Mouse (Mus musculus): ENCODE measurements around the gene Nme3. TPM values are rescaled to one million over a fixed set of nuclear protein-coding genes. Genes with fewer than 3 reads are reported as not detected.

Nme3 gene
- polyA plus RNA-seq, 1 experiment from 2014 or later, result 43.9 TPM

GRCm38 (mm10) chr17:24855838-24856464 lies 40.3 kb upstream of the Nme3 start:
- no peak overlapping the region for H3K27ac ChIP-seq (replicated peaks in 1 of 2; ENCODE audit: control insufficient read depth in 1 of 2, insufficient read depth in 1 of 2, low read depth in 2 of 2, low read length in 2 of 2)
- H3K36me3 ChIP-seq (ENCODE audit: control insufficient read depth, insufficient read depth, low read length), result peaks cover 48% of the 10 kb centered on the region
- H3K4me1 ChIP-seq (ENCODE audit: control insufficient read depth in 2 of 2, insufficient read depth in 2 of 2, low read length in 2 of 2), result peaks cover 0 to 6% of the 10 kb centered on the region in 2 experiments; a peak in 2 of 4 replicates
- no peak overlapping the region for H3K9ac ChIP-seq (ENCODE audit: low read length)
- WGBS, result 63% methylated on average over 3 of the region's 3 CpGs
- ATAC-seq (ENCODE audit: insufficient number of reproducible peaks, insufficient read depth, low FRiP score, low read depth), result no peak
- H3K4me3 ChIP-seq (ENCODE audit: control insufficient read depth in 1 of 2, insufficient read depth in 1 of 2, low read depth in 1 of 2, low read length in 2 of 2), result no peak overlapping the region
- no peaks in the 10 kb centered on the region for H3K9me3 ChIP-seq (ENCODE audit: control insufficient read depth, low read length)
- H3K27me3 ChIP-seq (ENCODE audit: control insufficient read depth, insufficient read depth, low read length), result no peaks in the 10 kb centered on the region
- H3K4me2 ChIP-seq (ENCODE audit: low read length), result no peak overlapping the region

GRCm38 (mm10) chr17:24856589-24856988 lies 39.7 kb upstream of the Nme3 start:
- ATAC-seq (ENCODE audit: insufficient number of reproducible peaks, insufficient read depth, low FRiP score, low read depth), result no peak
- no peak overlapping the region for H3K27ac ChIP-seq (replicated peaks in 1 of 2; ENCODE audit: control insufficient read depth in 1 of 2, insufficient read depth in 1 of 2, low read depth in 2 of 2, low read length in 2 of 2)
- no peak overlapping the region for H3K9ac ChIP-seq (ENCODE audit: low read length)
- WGBS, result 87% methylated on average over 13 of the region's 13 CpGs
- no peaks in the 10 kb centered on the region for H3K27me3 ChIP-seq (ENCODE audit: control insufficient read depth, insufficient read depth, low read length)
- no peak overlapping the region for H3K4me3 ChIP-seq (ENCODE audit: control insufficient read depth in 1 of 2, insufficient read depth in 1 of 2, low read depth in 1 of 2, low read length in 2 of 2)
- H3K4me1 ChIP-seq (ENCODE audit: control insufficient read depth in 2 of 2, insufficient read depth in 2 of 2, low read length in 2 of 2), result no peaks in the 10 kb centered on the region
- H3K4me2 ChIP-seq (ENCODE audit: low read length), result no peak overlapping the region
- H3K9me3 ChIP-seq (ENCODE audit: control insufficient read depth, low read length), result no peaks in the 10 kb centered on the region
- H3K36me3 ChIP-seq (ENCODE audit: control insufficient read depth, insufficient read depth, low read length), result peaks cover 54% of the 10 kb centered on the region

GRCm38 (mm10) chr17:24857831-24858470 lies 38.3 kb upstream of the Nme3 start:
- Histone ChIP-seq H3K4me1 (ENCODE audit: control insufficient read depth in 2 of 2, insufficient read depth in 2 of 2, low read length in 2 of 2) (no peaks in the 10 kb centered on the region), H3K4me2 (ENCODE audit: low read length) (no peak overlapping the region), H3K36me3 (ENCODE audit: control insufficient read depth, insufficient read depth, low read length) (peaks cover 64% of the 10 kb centered on the region), H3K27me3 (ENCODE audit: control insufficient read depth, insufficient read depth, low read length) (no peaks in the 10 kb centered on the region), H3K9ac (ENCODE audit: low read length) (no peak overlapping the region), H3K27ac (replicated peaks in 1 of 2; ENCODE audit: control insufficient read depth in 1 of 2, insufficient read depth in 1 of 2, low read depth in 2 of 2, low read length in 2 of 2) (no peak overlapping the region), H3K4me3 (ENCODE audit: control insufficient read depth in 1 of 2, insufficient read depth in 1 of 2, low read depth in 1 of 2, low read length in 2 of 2) (no peak overlapping the region), H3K9me3 (ENCODE audit: control insufficient read depth, low read length) (no peaks in the 10 kb centered on the region)
- 82% methylated on average over 8 of the region's 8 CpGs for WGBS
- no peak for ATAC-seq (ENCODE audit: insufficient number of reproducible peaks, insufficient read depth, low FRiP score, low read depth)

GRCm38 (mm10) chr17:24858967-24859366 lies 37.3 kb upstream of the Nme3 start:
- no peak for ATAC-seq (ENCODE audit: insufficient number of reproducible peaks, insufficient read depth, low FRiP score, low read depth)
- Histone ChIP-seq H3K9ac (ENCODE audit: low read length) (no peak overlapping the region), H3K4me2 (ENCODE audit: low read length) (no peak overlapping the region), H3K27ac (replicated peaks in 1 of 2; ENCODE audit: control insufficient read depth in 1 of 2, insufficient read depth in 1 of 2, low read depth in 2 of 2, low read length in 2 of 2) (no peak overlapping the region), H3K36me3 (ENCODE audit: control insufficient read depth, insufficient read depth, low read length) (peaks cover 62% of the 10 kb centered on the region), H3K4me3 (ENCODE audit: control insufficient read depth in 1 of 2, insufficient read depth in 1 of 2, low read depth in 1 of 2, low read length in 2 of 2) (no peak overlapping the region), H3K9me3 (ENCODE audit: control insufficient read depth, low read length) (no peaks in the 10 kb centered on the region), H3K27me3 (ENCODE audit: control insufficient read depth, insufficient read depth, low read length) (no peaks in the 10 kb centered on the region), H3K4me1 (ENCODE audit: control insufficient read depth in 2 of 2, insufficient read depth in 2 of 2, low read length in 2 of 2) (no peaks in the 10 kb centered on the region)
- 82% methylated on average over 6 of the region's 6 CpGs for WGBS

GRCm38 (mm10) chr17:24860076-24860475 lies 36.2 kb upstream of the Nme3 start:
- H3K9ac ChIP-seq (ENCODE audit: low read length), result no peak overlapping the region
- ATAC-seq (ENCODE audit: insufficient number of reproducible peaks, insufficient read depth, low FRiP score, low read depth), result no peak

GRCm38 (mm10) chr17:24861785-24862184 lies 34.5 kb upstream of the Nme3 start:
- Histone ChIP-seq H3K4me1 (ENCODE audit: control insufficient read depth in 2 of 2, insufficient read depth in 2 of 2, low read length in 2 of 2) (no peaks in the 10 kb centered on the region), H3K9me3 (ENCODE audit: control insufficient read depth, low read length) (no peaks in the 10 kb centered on the region), H3K4me2 (ENCODE audit: low read length) (no peak overlapping the region), H3K4me3 (ENCODE audit: control insufficient read depth in 1 of 2, insufficient read depth in 1 of 2, low read depth in 1 of 2, low read length in 2 of 2) (no peak overlapping the region), H3K36me3 (ENCODE audit: control insufficient read depth, insufficient read depth, low read length) (peaks cover 54% of the 10 kb centered on the region), H3K9ac (ENCODE audit: low read length) (no peak overlapping the region), H3K27me3 (ENCODE audit: control insufficient read depth, insufficient read depth, low read length) (no peaks in the 10 kb centered on the region), H3K27ac (replicated peaks in 1 of 2; ENCODE audit: control insufficient read depth in 1 of 2, insufficient read depth in 1 of 2, low read depth in 2 of 2, low read length in 2 of 2) (no peak overlapping the region)
- ATAC-seq (ENCODE audit: insufficient number of reproducible peaks, insufficient read depth, low FRiP score, low read depth), result no peak
- 89% methylated on average over 3 of the region's 3 CpGs for WGBS

More at GRCm38 (mm10) chr17:24860076-24860475, 36.2 kb upstream of the Nme3 start:
- H3K4me1 ChIP-seq (ENCODE audit: control insufficient read depth in 2 of 2, insufficient read depth in 2 of 2, low read length in 2 of 2), result no peaks in the 10 kb centered on the region
- WGBS, result 87% methylated on average over 8 of the region's 8 CpGs
- no peaks in the 10 kb centered on the region for H3K9me3 ChIP-seq (ENCODE audit: control insufficient read depth, low read length)
- no peak overlapping the region for H3K27ac ChIP-seq (replicated peaks in 1 of 2; ENCODE audit: control insufficient read depth in 1 of 2, insufficient read depth in 1 of 2, low read depth in 2 of 2, low read length in 2 of 2)
- peaks cover 60% of the 10 kb centered on the region for H3K36me3 ChIP-seq (ENCODE audit: control insufficient read depth, insufficient read depth, low read length)
- H3K27me3 ChIP-seq (ENCODE audit: control insufficient read depth, insufficient read depth, low read length), result no peaks in the 10 kb centered on the region
- no peak overlapping the region for H3K4me3 ChIP-seq (ENCODE audit: control insufficient read depth in 1 of 2, insufficient read depth in 1 of 2, low read depth in 1 of 2, low read length in 2 of 2)
- H3K4me2 ChIP-seq (ENCODE audit: low read length), result no peak overlapping the region

- H3K36me3 ChIP-seq (ENCODE audit: control insufficient read depth, insufficient read depth, low read length), result peaks cover 40% of the 10 kb centered on the region
- H3K9me3 ChIP-seq (ENCODE audit: control insufficient read depth, low read length), result no peaks in the 10 kb centered on the region
- no peak within 1 kb of the TSS for H3K4me2 ChIP-seq (ENCODE audit: low read length)
- 86% methylated on average over 8 of the region's 8 CpGs for WGBS
- H3K4me3 ChIP-seq (ENCODE audit: control insufficient read depth in 1 of 2, insufficient read depth in 1 of 2, low read depth in 1 of 2, low read length in 2 of 2), result no peak within 1 kb of the TSS
- H3K9ac ChIP-seq (ENCODE audit: low read length), result no peak within 1 kb of the TSS
- ATAC-seq (ENCODE audit: insufficient number of reproducible peaks, insufficient read depth, low FRiP score, low read depth), result no peak
- no peaks in the 10 kb centered on the region for H3K27me3 ChIP-seq (ENCODE audit: control insufficient read depth, insufficient read depth, low read length)
- no peaks in the 10 kb centered on the region for H3K4me1 ChIP-seq (ENCODE audit: control insufficient read depth in 2 of 2, insufficient read depth in 2 of 2, low read length in 2 of 2)
- no peak within 1 kb of the TSS for H3K27ac ChIP-seq (replicated peaks in 1 of 2; ENCODE audit: control insufficient read depth in 1 of 2, insufficient read depth in 1 of 2, low read depth in 2 of 2, low read length in 2 of 2)
Measured at GRCm38 (mm10) chr17:24865776-24866175, 30.5 kb upstream of the Nme3 start, which contains the start of gene Igfals. Gene Igfals, plus strand, starts transcription at chr17:24865997.
